Mouse (Mus musculus): Measurements from ENCODE around the gene Prkcb. TPM values are rescaled to one million over a fixed set of nuclear protein-coding genes. Genes with fewer than 3 reads are reported as not detected.

Gene Prkcb
- polyA plus RNA-seq, 1 experiment: 17.8 TPM

- Histone ChIP-seq H3K27me3 (ENCODE audit: control insufficient read depth, insufficient read depth, insufficient read length) (peaks cover 35% of the 10 kb centered on the region), H3ac (ENCODE audit: control insufficient read depth, insufficient read length, low read depth) (no peak overlapping the region), H3K79me3 (ENCODE audit: low read depth) (no peaks in the 10 kb centered on the region), H3K36me3 (ENCODE audit: control insufficient read depth, insufficient read depth) (no peaks in the 10 kb centered on the region), H3K79me2 (ENCODE audit: control insufficient read depth, insufficient read depth) (no peaks in the 10 kb centered on the region), H3K4me3 (ENCODE audit: insufficient read depth, poor library complexity, severe bottlenecking) (no peak overlapping the region)
- no peak for TF ChIP-seq MAX (IDR thresholded peaks at IDR 0.05)
- TF ChIP-seq CEBPB (IDR thresholded peaks at IDR 0.05; ENCODE audit: low read depth): no peak
- TF ChIP-seq MYOD1 (IDR thresholded peaks at IDR 0.05; ENCODE audit: control insufficient read depth, insufficient read length, low read depth): no peak
- no peak for TF ChIP-seq CTCF (IDR thresholded peaks at IDR 0.05; ENCODE audit: control insufficient read depth, insufficient read depth, insufficient read length)
- no peak for TF ChIP-seq FOSL1 (IDR thresholded peaks at IDR 0.05; ENCODE audit: insufficient read depth, low read length, poor library complexity, severe bottlenecking)
Measured at GRCm38 (mm10) chr7:122605066-122605465, 316.5 kb downstream of the Prkcb start.

DNA sequence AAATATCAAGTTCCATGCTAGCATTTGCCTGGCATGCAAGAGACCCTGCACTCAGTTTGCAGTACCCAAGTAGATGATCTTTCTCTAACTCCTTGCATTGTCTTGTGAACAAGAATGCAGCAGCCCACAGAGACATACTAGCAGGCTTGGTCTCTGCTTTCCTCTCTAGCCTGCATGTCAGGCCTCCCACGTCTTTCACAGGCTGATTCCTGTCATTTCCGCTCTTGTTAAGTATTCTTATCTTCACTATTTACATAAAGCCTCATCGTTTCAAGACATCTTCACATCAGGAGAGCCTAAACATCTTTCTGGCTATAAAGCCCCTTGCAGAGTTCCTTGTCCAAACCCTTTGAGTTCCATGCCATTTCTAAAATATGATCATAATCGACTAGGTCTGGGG is 320.9 kb downstream of the Prkcb start:
- TF ChIP-seq CEBPB (IDR thresholded peaks at IDR 0.05; ENCODE audit: low read depth) (no peak), MYOG (IDR thresholded peaks at IDR 0.05; ENCODE audit: control insufficient read depth, extremely low read depth, insufficient read length) (no peak), FOSL1 (IDR thresholded peaks at IDR 0.05; ENCODE audit: insufficient read depth, low read length, poor library complexity, severe bottlenecking) (no peak), USF1 (IDR thresholded peaks at IDR 0.05; ENCODE audit: low read depth) (no peak), MYOD1 (IDR thresholded peaks at IDR 0.05; ENCODE audit: control insufficient read depth, insufficient read length, low read depth) (no peak), MAX (IDR thresholded peaks at IDR 0.05) (no peak), CTCF (IDR thresholded peaks at IDR 0.05; ENCODE audit: control insufficient read depth, insufficient read depth, insufficient read length) (no peak)
- no peak overlapping the region for H3K4me3 ChIP-seq (ENCODE audit: insufficient read depth, poor library complexity, severe bottlenecking)
- no peaks in the 10 kb centered on the region for H3K79me3 ChIP-seq (ENCODE audit: low read depth)
- peaks cover 19% of the 10 kb centered on the region for H3K27me3 ChIP-seq (ENCODE audit: control insufficient read depth, insufficient read depth, insufficient read length)
- H3K36me3 ChIP-seq (ENCODE audit: control insufficient read depth, insufficient read depth): no peaks in the 10 kb centered on the region
- no peaks in the 10 kb centered on the region for H3K79me2 ChIP-seq (ENCODE audit: control insufficient read depth, insufficient read depth)
- H3ac ChIP-seq (ENCODE audit: control insufficient read depth, insufficient read length, low read depth): no peak overlapping the region

GRCm38 (mm10) chr7:122610161-122610560 is 321.6 kb downstream of the Prkcb start:
- Histone ChIP-seq H3ac (ENCODE audit: control insufficient read depth, insufficient read length, low read depth) (no peak overlapping the region), H3K4me3 (ENCODE audit: insufficient read depth, poor library complexity, severe bottlenecking) (no peak overlapping the region), H3K27me3 (ENCODE audit: control insufficient read depth, insufficient read depth, insufficient read length) (peaks cover 16% of the 10 kb centered on the region), H3K36me3 (ENCODE audit: control insufficient read depth, insufficient read depth) (no peaks in the 10 kb centered on the region), H3K79me3 (ENCODE audit: low read depth) (no peaks in the 10 kb centered on the region), H3K79me2 (ENCODE audit: control insufficient read depth, insufficient read depth) (no peaks in the 10 kb centered on the region)
- no peak for TF ChIP-seq FOSL1 (IDR thresholded peaks at IDR 0.05; ENCODE audit: insufficient read depth, low read length, poor library complexity, severe bottlenecking)
- no peak for TF ChIP-seq MYOG (IDR thresholded peaks at IDR 0.05; ENCODE audit: control insufficient read depth, extremely low read depth, insufficient read length)
- no peak for TF ChIP-seq USF1 (IDR thresholded peaks at IDR 0.05; ENCODE audit: low read depth)
- TF ChIP-seq MYOD1 (IDR thresholded peaks at IDR 0.05; ENCODE audit: control insufficient read depth, insufficient read length, low read depth): no peak
- no peak for TF ChIP-seq CTCF (IDR thresholded peaks at IDR 0.05; ENCODE audit: control insufficient read depth, insufficient read depth, insufficient read length)
- no peak for TF ChIP-seq MAX (IDR thresholded peaks at IDR 0.05)
- TF ChIP-seq CEBPB (IDR thresholded peaks at IDR 0.05; ENCODE audit: low read depth): no peak

DNA sequence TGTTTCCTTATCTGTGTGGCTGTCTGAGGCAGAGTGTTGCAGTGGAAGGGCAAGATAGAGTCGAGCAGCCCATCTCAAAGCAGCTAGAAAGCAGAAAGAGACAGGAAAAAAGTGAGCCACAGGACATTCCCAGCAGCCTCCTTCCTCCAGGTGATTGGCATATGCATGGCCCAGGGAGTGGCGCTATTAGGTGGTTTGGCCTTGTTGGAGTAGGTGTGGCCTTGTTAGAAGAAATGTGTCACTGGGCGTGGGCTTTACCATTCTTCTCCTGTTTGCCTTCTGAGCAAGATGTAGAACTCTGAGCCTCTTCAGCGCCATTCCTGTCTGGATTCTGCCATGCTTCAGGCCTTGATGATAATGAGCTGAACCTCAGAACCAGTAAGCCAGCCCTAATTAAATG is 325.3 kb downstream of the Prkcb start:
- H3K79me2 ChIP-seq (ENCODE audit: control insufficient read depth, insufficient read depth): no peaks in the 10 kb centered on the region
- H3K4me3 ChIP-seq (ENCODE audit: insufficient read depth, poor library complexity, severe bottlenecking): no peak overlapping the region
- H3K27me3 ChIP-seq (ENCODE audit: control insufficient read depth, insufficient read depth, insufficient read length): peaks cover 6% of the 10 kb centered on the region
- H3K79me3 ChIP-seq (ENCODE audit: low read depth): no peaks in the 10 kb centered on the region
- no peak overlapping the region for H3ac ChIP-seq (ENCODE audit: control insufficient read depth, insufficient read length, low read depth)
- H3K36me3 ChIP-seq (ENCODE audit: control insufficient read depth, insufficient read depth): no peaks in the 10 kb centered on the region
- TF ChIP-seq CTCF (IDR thresholded peaks at IDR 0.05; ENCODE audit: control insufficient read depth, insufficient read depth, insufficient read length) (no peak), FOSL1 (IDR thresholded peaks at IDR 0.05; ENCODE audit: insufficient read depth, low read length, poor library complexity, severe bottlenecking) (no peak), MYOG (IDR thresholded peaks at IDR 0.05; ENCODE audit: control insufficient read depth, extremely low read depth, insufficient read length) (no peak), CEBPB (IDR thresholded peaks at IDR 0.05; ENCODE audit: low read depth) (no peak), MYOD1 (IDR thresholded peaks at IDR 0.05; ENCODE audit: control insufficient read depth, insufficient read length, low read depth) (no peak), USF1 (IDR thresholded peaks at IDR 0.05; ENCODE audit: low read depth) (no peak), MAX (IDR thresholded peaks at IDR 0.05) (no peak)

GRCm38 (mm10) chr7:122622125-122622774 is 333.7 kb downstream of the Prkcb start:
- H3K79me3 ChIP-seq (ENCODE audit: low read depth): no peaks in the 10 kb centered on the region
- no peaks in the 10 kb centered on the region for H3K79me2 ChIP-seq (ENCODE audit: control insufficient read depth, insufficient read depth)
- no peak overlapping the region for H3ac ChIP-seq (ENCODE audit: control insufficient read depth, insufficient read length, low read depth)
- H3K27me3 ChIP-seq (ENCODE audit: control insufficient read depth, insufficient read depth, insufficient read length): peaks cover 8% of the 10 kb centered on the region
- H3K4me3 ChIP-seq (ENCODE audit: insufficient read depth, poor library complexity, severe bottlenecking): no peak overlapping the region
- TF ChIP-seq MAX (IDR thresholded peaks at IDR 0.05) (no peak), CEBPB (IDR thresholded peaks at IDR 0.05; ENCODE audit: low read depth) (no peak), USF1 (IDR thresholded peaks at IDR 0.05; ENCODE audit: low read depth) (no peak), MYOG (IDR thresholded peaks at IDR 0.05; ENCODE audit: control insufficient read depth, extremely low read depth, insufficient read length) (no peak), FOSL1 (IDR thresholded peaks at IDR 0.05; ENCODE audit: insufficient read depth, low read length, poor library complexity, severe bottlenecking) (no peak), CTCF (IDR thresholded peaks at IDR 0.05; ENCODE audit: control insufficient read depth, insufficient read depth, insufficient read length) (no peak), MYOD1 (IDR thresholded peaks at IDR 0.05; ENCODE audit: control insufficient read depth, insufficient read length, low read depth) (no peak)
- H3K36me3 ChIP-seq (ENCODE audit: control insufficient read depth, insufficient read depth): no peaks in the 10 kb centered on the region
